Mouse (Mus musculus) adrenal gland (tissue): ENCODE data around the gene Arhgef11.
"Not testable (repeated sequence)": the region's sequence is repeated elsewhere in the genome, so short reads cannot be mapped to it uniquely, and the experiment has no call there.

Experiments
- intact Hi-C: fragments of 180-260 bp; cut with DNase I; formaldehyde crosslinking; loops from one replicate; pipeline ENCODE4 v1.15.1; 2025
- long read RNA-seq, 2 experiments: library from polyadenylated mRNA; unstranded; transcript quantifications; one replicate each; pipeline ENCODE4 v2.0.0; 2020; ENCODE audit warnings: borderline replicate concordance in 1 of 2; ENCODE audit not compliant: insufficient replicate concordance in 1 of 2

The Arhgef11 gene
- long read RNA-seq, experiment 1, partial matches to known transcripts = 1 of 6 reads
- long read RNA-seq, experiment 1, other reads (novel, unspliced or antisense) = 5 of 6 reads
- long read RNA-seq, experiment 2, partial matches to known transcripts = 1 of 11 reads
- long read RNA-seq, experiment 2, other reads (novel, unspliced or antisense) = 10 of 11 reads

GRCm38 (mm10) chr3:87616957-87617810, at the start of gene Arhgef11:
TSS of gene Arhgef11 (plus strand) at chr3:87617559.
- intact Hi-C loops = no loop called here

GRCm38 (mm10) chr3:87568681-87569080, 48.7 kb upstream of the Arhgef11 start:
- intact Hi-C loops = loop anchor here (10.0 kb wide), 1 partner anchor 244 kb away; no protein-coding TSS in a partner anchor

GRCm38 (mm10) chr3:87575766-87576165, 41.6 kb upstream of the Arhgef11 start:
- intact Hi-C loops = no loop called here

GRCm38 (mm10) chr3:87582259-87582658, 35.1 kb upstream of the Arhgef11 start:
- intact Hi-C loops = no loop called here

GRCm38 (mm10) chr3:87593793-87594192, 23.6 kb upstream of the Arhgef11 start:
- intact Hi-C loops = no loop called here

- intact Hi-C loops = not testable (repeated sequence)
These were observed 22.0 kb upstream of the Arhgef11 start for GRCm38 (mm10) chr3:87595328-87595727.

- intact Hi-C loops = not testable (repeated sequence)
These were observed 16.3 kb upstream of the Arhgef11 start for GRCm38 (mm10) chr3:87601077-87601476.

GRCm38 (mm10) chr3:87616354-87616753, 1.0 kb upstream of the Arhgef11 start:
- intact Hi-C loops = no loop called here

- intact Hi-C loops = no loop called here
These were observed 412 bp downstream of the Arhgef11 start for GRCm38 (mm10) chr3:87617811-87618130.

- intact Hi-C loops = no loop called here
These were observed 881 bp downstream of the Arhgef11 start for GRCm38 (mm10) chr3:87618240-87618639.

- intact Hi-C loops = no loop called here
These were observed 1.8 kb downstream of the Arhgef11 start for GRCm38 (mm10) chr3:87618981-87619710.

- intact Hi-C loops = no loop called here
These were observed 3.0 kb downstream of the Arhgef11 start for GRCm38 (mm10) chr3:87620218-87620891.

- intact Hi-C loops = no loop called here
These were observed 7.5 kb downstream of the Arhgef11 start for GRCm38 (mm10) chr3:87624899-87625298.

GRCm38 (mm10) chr3:87630899-87631298, 13.5 kb downstream of the Arhgef11 start:
- intact Hi-C loops = no loop called here

GRCm38 (mm10) chr3:87631408-87631807, 14.0 kb downstream of the Arhgef11 start:
- intact Hi-C loops = no loop called here

GRCm38 (mm10) chr3:87635514-87635913, 18.2 kb downstream of the Arhgef11 start:
- intact Hi-C loops = no loop called here

GRCm38 (mm10) chr3:87643453-87643852, 26.1 kb downstream of the Arhgef11 start:
- intact Hi-C loops = no loop called here

GRCm38 (mm10) chr3:87646174-87646573, 28.8 kb downstream of the Arhgef11 start:
- intact Hi-C loops = no loop called here

GRCm38 (mm10) chr3:87649063-87649462, 31.7 kb downstream of the Arhgef11 start:
- intact Hi-C loops = no loop called here

GRCm38 (mm10) chr3:87658348-87658747, 41.0 kb downstream of the Arhgef11 start:
- intact Hi-C loops = no loop called here

- intact Hi-C loops = no loop called here
These were observed 42.5 kb downstream of the Arhgef11 start for GRCm38 (mm10) chr3:87659692-87660429.
